Mouse (Mus musculus) frontal cortex, postnatal 14 days (tissue): ENCODE data around the gene Trim34b.
A peak's percentile ranks its signal among the peaks of the same experiment; 100 is the strongest.
"Not testable (repeated sequence)": the region's sequence is repeated elsewhere in the genome, so short reads cannot be mapped to it uniquely, and the experiment has no call there.

Experiments used
- DNase-seq, 2 experiments: peaks; one replicate each; pipeline ENCODE4 v3.0.0; 2022; ENCODE audit warnings: low spot score in 2 of 2

Gene Trim34b

GRCm38 (mm10) chr7:104329171-104329570, at the start of gene Trim34b:
Trim34b (plus strand) TSS chr7:104329471.
- DNase-seq, result not testable (repeated sequence)

GRCm38 (mm10) chr7:104287576-104288443, 41.5 kb upstream of the Trim34b start, which contains the start of gene Trim5:
Trim5 (minus strand) TSS chr7:104288094.
- not testable (repeated sequence) for DNase-seq

GRCm38 (mm10) chr7:104290641-104291040, 38.6 kb upstream of the Trim34b start:
- no peak for DNase-seq

- no peak for DNase-seq
These were observed 37.5 kb upstream of the Trim34b start for GRCm38 (mm10) chr7:104291638-104292400.

- no peak for DNase-seq
These were observed 14.4 kb upstream of the Trim34b start for GRCm38 (mm10) chr7:104314796-104315353.

- not testable (repeated sequence) for DNase-seq
These were observed 13.7 kb upstream of the Trim34b start, which contains the start of gene Trim12a for GRCm38 (mm10) chr7:104315369-104316080. Trim12a (minus strand) TSS chr7:104315466.

GRCm38 (mm10) chr7:104322028-104322427, 7.2 kb upstream of the Trim34b start:
- DNase-seq, result no peak

- not testable (repeated sequence) for DNase-seq
These were observed 6.3 kb downstream of the Trim34b start for GRCm38 (mm10) chr7:104335547-104335946.

- DNase-seq, result not testable (repeated sequence)
These were observed 11.5 kb downstream of the Trim34b start for GRCm38 (mm10) chr7:104340744-104341143.

- DNase-seq, result not testable (repeated sequence)
These were observed 18.8 kb downstream of the Trim34b start for GRCm38 (mm10) chr7:104348043-104348442.

- peak in 1 of 2 experiments; percentile 6 for DNase-seq
These were observed 23.7 kb downstream of the Trim34b start, which contains the start of gene Trim12c for GRCm38 (mm10) chr7:104352717-104353599. Trim12c (minus strand) TSS chr7:104353362.

GRCm38 (mm10) chr7:104353600-104353967, 24.3 kb downstream of the Trim34b start:
- DNase-seq, result no peak

- DNase-seq, result no peak
These were observed 37.1 kb downstream of the Trim34b start for GRCm38 (mm10) chr7:104366339-104366738.

GRCm38 (mm10) chr7:104369736-104370414, 40.6 kb downstream of the Trim34b start, which contains the start of gene Trim30b:
Trim30b (minus strand) TSS chr7:104369884.
- DNase-seq, result no peak
